In the genomic region with DNA sequence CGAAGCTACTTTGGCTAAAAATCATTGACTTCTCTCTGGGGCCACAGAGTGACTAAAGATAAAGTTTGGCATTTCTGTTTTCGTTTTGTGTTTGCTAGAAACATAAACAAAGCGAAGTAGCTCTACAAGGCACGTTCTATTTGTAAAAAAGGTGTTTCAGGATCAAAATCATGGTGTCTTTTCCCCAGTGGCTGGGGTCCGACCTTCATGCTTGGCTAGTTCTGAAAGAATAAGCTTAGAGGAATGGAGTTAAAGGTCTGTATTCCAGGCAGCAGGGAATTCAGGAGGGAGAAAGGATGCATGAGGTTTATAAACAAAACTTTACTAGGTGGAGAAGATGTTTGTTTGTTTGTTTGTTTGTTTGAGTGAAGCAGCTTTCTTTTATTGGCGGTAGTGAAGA, we compare ENCODE assay signal across 8 mouse cellular contexts. TPM values are rescaled to one million over a fixed set of nuclear protein-coding genes. Genes with fewer than 3 reads are reported as not detected.
DNase-seq lines count a peak whose midpoint lies in the region; ATAC-seq and TF ChIP-seq lines count a peak whose summit lies in the region.

No protein-coding gene starts in this region.

- peak overlapping the region; percentile 67; the same call in 1 of the 2 replicates for H3K9ac ChIP-seq in lung, embryonic 15.5 days
- peak overlapping the region; percentile 77 for H3K9ac ChIP-seq in limb, embryonic 13.5 days

- H3K9me3 ChIP-seq in lung, embryonic 15.5 days: no peaks in the 10 kb centered on the region
- no peaks in the 10 kb centered on the region for H3K9me3 ChIP-seq in limb, embryonic 13.5 days

- H3K36me3 ChIP-seq in lung, embryonic 15.5 days: peaks cover 16% of the 10 kb centered on the region
- peaks cover 27% of the 10 kb centered on the region for H3K36me3 ChIP-seq in limb, embryonic 13.5 days

- no peak for DNase-seq in lung, postnatal 4 days
- DNase-seq in adrenal gland, adult 18-20 months (ENCODE audit: low spot score in 2 of 2): no peak
- no peak for DNase-seq in adrenal gland, postnatal 10 days
- no peak for DNase-seq in spleen, postnatal 14 days (ENCODE audit: low spot score in 2 of 2)

- H3K4me2 ChIP-seq in lung, embryonic 15.5 days: peak overlapping the region; percentile 73
- H3K4me2 ChIP-seq in limb, embryonic 13.5 days (replicated peaks): peak overlapping the region; percentile 74

- WGBS in lung, embryonic 15.5 days: 22% methylated on average over 6 of the region's 6 CpGs
- 24% methylated on average over 6 of the region's 6 CpGs for WGBS in limb, embryonic 13.5 days
- whole genome bisulfite sequencing in olfactory bulb, adult 2 months: 24% methylated on average over 6 of the region's 6 CpGs

- peak overlapping the region; percentile 99 for H3K27ac ChIP-seq in lung, embryonic 15.5 days
- peak overlapping the region; percentile 99 for H3K27ac ChIP-seq in limb, embryonic 13.5 days
- H3K27ac ChIP-seq in olfactory bulb, adult 2 months (ENCODE audit: insufficient read depth, low read depth, low read length): peak overlapping the region; percentile 100

- no peak for TF ChIP-seq CTCF in olfactory bulb, adult 2 months (IDR thresholded peaks at IDR 0.05; ENCODE audit: insufficient read depth, low read depth, low read length)

- H3K27me3 ChIP-seq in lung, embryonic 15.5 days: no peaks in the 10 kb centered on the region
- no peaks in the 10 kb centered on the region for H3K27me3 ChIP-seq in limb, embryonic 13.5 days

- peak overlapping the region; percentile 74 for H3K4me3 ChIP-seq in lung, embryonic 15.5 days
- H3K4me3 ChIP-seq in limb, embryonic 13.5 days: peak overlapping the region; percentile 75
- no peak overlapping the region for H3K4me3 ChIP-seq in olfactory bulb, adult 2 months (ENCODE audit: insufficient read depth, low read depth, low read length)

- ATAC-seq in lung, embryonic 15.5 days (ENCODE audit: borderline replicate concordance, extremely low read depth, low FRiP score, low TSS enrichment): no peak
- peak; percentile 2; the same call in 1 of the 2 replicates for ATAC-seq in erythroid progenitor cell, adult 5-6 weeks (replicated peaks; ENCODE audit: low FRiP score, poor library complexity, severe bottlenecking)
- no peak for ATAC-seq in limb, embryonic 13.5 days (ENCODE audit: low FRiP score, low read depth)

- no peak for TF ChIP-seq POLR2A in olfactory bulb, adult 2 months (IDR thresholded peaks at IDR 0.05; ENCODE audit: insufficient read depth, low read depth, low read length)

- H3K4me1 ChIP-seq in lung, embryonic 15.5 days: peaks cover 10% of the 10 kb centered on the region
- H3K4me1 ChIP-seq in limb, embryonic 13.5 days: peaks cover 11% of the 10 kb centered on the region; the same call in 1 of the 2 replicates
- H3K4me1 ChIP-seq in olfactory bulb, adult 2 months (ENCODE audit: control insufficient read depth, insufficient read depth, low read length): no peaks in the 10 kb centered on the region

RNA-seq across cellular contexts. Expression of gene 0610009B22Rik, which starts 0.7 kb away (rescaled TPM):
- 98.9 and 99.4 TPM in 2 replicates for polyA plus RNA-seq in lung, embryonic 15.5 days (2015; fragmentation: Nextera tagmentation; extraction: Ambion mirVana)
- total RNA-seq in erythroid progenitor cell, adult 5-6 weeks (2015; ENCODE audit: low replicate concordance): 15.1 and 21.3 TPM in 2 replicates
- 1.9 and 9.8 TPM in 2 replicates for total RNA-seq in erythroid progenitor cell, adult 5-6 weeks (2017; ENCODE audit: low replicate concordance)
- 89.7 and 93.3 TPM in 2 replicates for polyA plus RNA-seq in limb, embryonic 13.5 days (2015; fragmentation: Nextera tagmentation; extraction: Ambion mirVana)
- polyA plus RNA-seq in olfactory bulb, adult 2 months (2012; ENCODE audit: insufficient read depth, insufficient read length, low replicate concordance, missing spikeins): not detected in 2 replicates
- 10 to 100 TPM; 45.2 to 57.2 TPM for total RNA-seq in adrenal gland, adult 18-20 months (2021)
- total RNA-seq in adrenal gland, postnatal 10 days (2021): 10 to 100 TPM; 46.9 to 48.8 TPM

RNA-seq across cellular contexts. Expression of gene D930048N14Rik, which starts 38.6 kb away (rescaled TPM):
- 2.7 and 3.9 TPM in 2 replicates for polyA plus RNA-seq in lung, embryonic 15.5 days (2015; fragmentation: Nextera tagmentation; extraction: Ambion mirVana)
- not detected in 2 replicates for total RNA-seq in erythroid progenitor cell, adult 5-6 weeks (2015; ENCODE audit: low replicate concordance)
- total RNA-seq in erythroid progenitor cell, adult 5-6 weeks (2017; ENCODE audit: low replicate concordance): not detected in 2 replicates
- 3.1 and 3.5 TPM in 2 replicates for polyA plus RNA-seq in limb, embryonic 13.5 days (2015; fragmentation: Nextera tagmentation; extraction: Ambion mirVana)
- polyA plus RNA-seq in olfactory bulb, adult 2 months (2012; ENCODE audit: insufficient read depth, insufficient read length, low replicate concordance, missing spikeins): not detected in 2 replicates
- 1 to 10 TPM; 1.3 TPM for total RNA-seq in adrenal gland, adult 18-20 months (2021)
- 1 to 10 TPM; 1.1 to 3.5 TPM for total RNA-seq in adrenal gland, postnatal 10 days (2021)

RNA-seq across cellular contexts. Expression of gene N4bp3, which starts 38.7 kb away (rescaled TPM):
- 46.2 and 46.6 TPM in 2 replicates for polyA plus RNA-seq in lung, embryonic 15.5 days (2015; fragmentation: Nextera tagmentation; extraction: Ambion mirVana)
- not detected in 2 replicates for total RNA-seq in erythroid progenitor cell, adult 5-6 weeks (2015; ENCODE audit: low replicate concordance)
- total RNA-seq in erythroid progenitor cell, adult 5-6 weeks (2017; ENCODE audit: low replicate concordance): 2.1 TPM in 1 of 2 replicates, not detected in the other
- 31.1 and 32.4 TPM in 2 replicates for polyA plus RNA-seq in limb, embryonic 13.5 days (2015; fragmentation: Nextera tagmentation; extraction: Ambion mirVana)
- not detected in 2 replicates for polyA plus RNA-seq in olfactory bulb, adult 2 months (2012; ENCODE audit: insufficient read depth, insufficient read length, low replicate concordance, missing spikeins)
- total RNA-seq in adrenal gland, adult 18-20 months (2021): 1 to 10 TPM; 6.3 to 7.7 TPM
- 10 to 100 TPM; 16.2 to 26.3 TPM for total RNA-seq in adrenal gland, postnatal 10 days (2021)

RNA-seq across cellular contexts. Expression of gene Rmnd5b, which starts 53.6 kb away (rescaled TPM):
- polyA plus RNA-seq in lung, embryonic 15.5 days (2015; fragmentation: Nextera tagmentation; extraction: Ambion mirVana): 43.7 and 43.8 TPM in 2 replicates
- 8.6 and 10.5 TPM in 2 replicates for total RNA-seq in erythroid progenitor cell, adult 5-6 weeks (2015; ENCODE audit: low replicate concordance)
- total RNA-seq in erythroid progenitor cell, adult 5-6 weeks (2017; ENCODE audit: low replicate concordance): 2.1 and 14.6 TPM in 2 replicates
- 51.8 and 56.1 TPM in 2 replicates for polyA plus RNA-seq in limb, embryonic 13.5 days (2015; fragmentation: Nextera tagmentation; extraction: Ambion mirVana)
- not detected in 2 replicates for polyA plus RNA-seq in olfactory bulb, adult 2 months (2012; ENCODE audit: insufficient read depth, insufficient read length, low replicate concordance, missing spikeins)
- 10 to 100 TPM; 30.0 to 47.2 TPM for total RNA-seq in adrenal gland, adult 18-20 months (2021)
- 10 to 100 TPM; 33.2 to 34.6 TPM for total RNA-seq in adrenal gland, postnatal 10 days (2021)
